Mouse (Mus musculus) midbrain, embryonic 12.5 days (tissue): ENCODE measurements around the gene Tnks2. TPM values are rescaled to one million over a fixed set of nuclear protein-coding genes. Genes with fewer than 3 reads are reported as not detected.

ENCODE experiments used
- ATAC-seq: fragments of 200-750 bp; cut with Nextera tagmentation; 2 replicates; pipeline ENCODE4 v1.8.0; 2017; ENCODE audit warnings: low read depth, moderate TSS enrichment, moderate library complexity; ENCODE audit not compliant: low FRiP score
- H3K27ac ChIP-seq: fragments of 300-500 bp; sonication (generic); replicated peaks from 2 replicates; pipeline ENCODE4 v1.5.1; 2016; ENCODE audit warnings: mild to moderate bottlenecking
- H3K27me3 ChIP-seq: fragments of 300-500 bp; sonication (generic); 2 replicates; pipeline ENCODE4 v1.6.1; 2016; ENCODE audit warnings: mild to moderate bottlenecking
- H3K36me3 ChIP-seq: fragments of 300-500 bp; sonication (generic); 2 replicates; pipeline ENCODE4 v1.6.1; 2016
- H3K4me1 ChIP-seq: fragments of 300-500 bp; sonication (generic); 2 replicates; pipeline ENCODE4 v1.6.1; 2016
- H3K4me2 ChIP-seq: fragments of 300-500 bp; sonication (generic); replicated peaks from 2 replicates; pipeline ENCODE4 v1.6.1; 2016; ENCODE audit warnings: mild to moderate bottlenecking, moderate library complexity
- H3K4me3 ChIP-seq: fragments of 300-500 bp; sonication (generic); 2 replicates; pipeline ENCODE4 v1.5.1; 2016; ENCODE audit warnings: mild to moderate bottlenecking
- H3K9ac ChIP-seq: fragments of 300-500 bp; sonication (generic); replicated peaks from 2 replicates; pipeline ENCODE4 v1.6.1; 2016; ENCODE audit warnings: mild to moderate bottlenecking, moderate library complexity
- H3K9me3 ChIP-seq: fragments of 300-500 bp; sonication (generic); 2 replicates; pipeline ENCODE4 v1.6.1; 2016; ENCODE audit warnings: mild to moderate bottlenecking
- WGBS: fragments of 180-500 bp; shearing (Covaris S2); methylation state at CpG from one replicate; pipeline ENCODE4 v1.1.7; 2016; 5-methylcytosine and 5-hydroxymethylcytosine counted together
- polyA plus RNA-seq: library from polyadenylated mRNA; unstranded; fragments of >200 nt; fragmentation: Nextera tagmentation; extraction: Ambion mirVana; gene quantifications from 2 replicates; pipeline ENCODE4 v1.2.1, GENCODE M21; 2016

The Tnks2 gene
- polyA plus RNA-seq, 1 experiment from 2014 or later = 85.6 TPM

DNA sequence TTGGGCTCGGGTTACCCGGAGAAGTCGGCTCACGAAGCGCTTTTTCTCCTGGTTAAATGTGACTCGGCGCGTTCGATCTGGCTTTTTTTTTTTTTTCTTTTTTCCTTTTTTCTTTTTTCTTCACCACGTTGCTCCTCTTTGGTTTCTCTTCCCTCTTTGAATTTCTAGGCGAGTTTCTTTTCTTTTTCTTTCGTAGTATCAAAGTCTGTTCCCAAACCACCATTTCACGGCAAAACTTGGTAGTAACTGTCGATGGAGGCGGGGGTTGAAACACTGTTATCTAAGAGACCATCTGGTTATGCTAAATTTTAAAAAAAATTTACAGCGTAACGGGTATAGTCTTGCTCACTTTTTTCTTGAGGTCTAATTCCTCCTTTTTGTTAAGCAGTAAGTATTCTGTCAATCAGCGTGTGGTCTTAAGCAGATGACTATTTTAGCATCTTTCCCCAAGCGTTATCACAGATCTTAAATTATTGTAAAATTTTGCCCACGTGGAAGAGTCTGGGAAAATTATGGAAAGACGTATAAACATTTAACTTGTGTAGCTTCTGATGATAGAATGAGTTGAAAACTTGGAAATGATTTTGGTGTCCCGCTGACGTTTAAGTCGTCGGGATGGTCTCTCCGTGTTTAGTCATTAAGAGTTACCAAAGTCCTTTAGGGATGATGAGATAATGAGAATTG, 92.7 kb downstream of the Tnks2 start:
- H3K27ac ChIP-seq = peak overlapping the region; percentile 93
- H3K4me3 ChIP-seq = peak overlapping the region; percentile 96
- no peak for ATAC-seq
- no peaks in the 10 kb centered on the region for H3K36me3 ChIP-seq
- peak overlapping the region; percentile 81 for H3K4me2 ChIP-seq
- peaks cover 17% of the 10 kb centered on the region for H3K4me1 ChIP-seq
- 3% methylated on average over 26 of the region's 26 CpGs for WGBS
- H3K27me3 ChIP-seq = no peaks in the 10 kb centered on the region
- no peaks in the 10 kb centered on the region for H3K9me3 ChIP-seq
- H3K9ac ChIP-seq = peak overlapping the region; percentile 93

DNA sequence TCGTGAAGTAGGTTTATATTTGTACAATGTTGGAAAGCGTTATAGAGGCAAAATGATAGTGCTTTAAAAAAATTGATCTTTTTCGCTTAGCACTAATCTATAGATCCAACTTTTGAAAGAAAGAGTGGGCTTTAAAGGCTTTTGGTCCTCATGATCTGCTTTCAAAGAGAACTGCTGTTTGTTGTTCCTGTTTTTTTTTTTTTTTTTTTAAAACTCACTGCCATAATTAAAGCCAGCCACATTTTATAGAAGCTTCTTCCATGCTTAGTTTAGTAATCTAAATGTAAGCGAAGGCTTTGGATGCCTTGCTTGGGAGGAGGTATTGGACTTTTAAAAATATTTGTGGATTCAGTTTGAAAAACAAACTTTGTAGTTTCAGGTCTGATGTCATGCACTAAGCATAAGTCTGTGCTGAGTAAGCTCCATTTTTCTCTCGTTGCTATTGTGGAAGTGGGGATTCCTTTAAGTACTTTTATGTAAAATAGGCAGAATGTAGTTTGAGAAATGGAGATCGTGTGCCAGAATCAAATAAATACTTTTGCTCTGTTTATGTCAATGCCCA, 93.8 kb downstream of the Tnks2 start:
- H3K27me3 ChIP-seq = no peaks in the 10 kb centered on the region
- no peak overlapping the region for H3K9ac ChIP-seq
- 86% methylated on average over 6 of the region's 6 CpGs for WGBS
- H3K4me1 ChIP-seq = peaks cover 17% of the 10 kb centered on the region
- no peaks in the 10 kb centered on the region for H3K9me3 ChIP-seq
- H3K27ac ChIP-seq = no peak overlapping the region
- no peaks in the 10 kb centered on the region for H3K36me3 ChIP-seq
- peak overlapping the region; percentile 81 for H3K4me2 ChIP-seq
- H3K4me3 ChIP-seq = no peak overlapping the region
- ATAC-seq = no peak

DNA sequence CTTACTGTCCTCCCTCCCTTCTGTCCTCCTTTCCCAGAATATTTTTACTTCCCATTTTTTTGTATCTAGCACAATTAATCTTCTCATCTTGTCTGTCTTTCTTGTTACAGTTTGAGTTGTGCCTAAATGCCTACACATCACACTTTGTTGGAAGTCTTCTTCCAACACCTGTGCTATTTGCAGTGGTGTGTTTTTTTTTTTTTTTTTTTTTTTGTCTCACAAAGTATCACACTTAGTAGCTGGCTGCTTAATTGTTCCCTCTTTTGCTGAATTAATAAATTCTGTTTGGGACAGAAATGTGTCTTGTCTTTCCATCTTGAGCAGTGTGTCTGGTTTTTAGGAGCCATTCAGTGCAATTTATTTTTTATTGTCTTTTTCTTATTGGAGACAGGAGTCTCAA, 95.8 kb downstream of the Tnks2 start:
- Histone ChIP-seq H3K4me1 (peaks cover 16% of the 10 kb centered on the region), H3K36me3 (no peaks in the 10 kb centered on the region), H3K9ac (no peak overlapping the region), H3K4me3 (no peak overlapping the region), H3K9me3 (no peaks in the 10 kb centered on the region), H3K4me2 (no peak overlapping the region), H3K27ac (no peak overlapping the region), H3K27me3 (no peaks in the 10 kb centered on the region)
- no peak for ATAC-seq

DNA sequence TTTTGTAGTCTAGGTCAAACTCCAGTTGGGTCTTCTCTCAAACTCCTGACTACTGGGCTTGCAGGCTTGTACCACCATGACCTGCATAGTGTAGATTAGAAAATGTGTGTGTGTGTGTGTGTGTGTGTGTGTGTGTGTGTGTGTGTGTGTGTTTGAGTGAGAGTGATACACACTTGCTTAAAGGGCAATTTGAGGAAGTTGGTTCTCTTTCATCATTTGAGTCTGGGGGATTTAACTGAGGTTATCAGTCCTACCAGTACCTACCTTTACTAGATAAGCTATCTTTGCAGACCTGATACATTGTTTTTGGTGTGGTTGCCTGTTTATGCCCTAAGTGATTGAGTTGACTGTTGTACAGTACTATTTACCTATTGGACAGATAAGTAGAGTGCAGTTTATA, 98.1 kb downstream of the Tnks2 start:
- no peaks in the 10 kb centered on the region for H3K9me3 ChIP-seq
- no peaks in the 10 kb centered on the region for H3K27me3 ChIP-seq
- H3K4me1 ChIP-seq = peaks cover 9% of the 10 kb centered on the region
- H3K27ac ChIP-seq = no peak overlapping the region
- no peak for ATAC-seq
- H3K4me3 ChIP-seq = no peak overlapping the region
- no peak overlapping the region for H3K9ac ChIP-seq
- no peaks in the 10 kb centered on the region for H3K36me3 ChIP-seq
- no peak overlapping the region for H3K4me2 ChIP-seq

DNA sequence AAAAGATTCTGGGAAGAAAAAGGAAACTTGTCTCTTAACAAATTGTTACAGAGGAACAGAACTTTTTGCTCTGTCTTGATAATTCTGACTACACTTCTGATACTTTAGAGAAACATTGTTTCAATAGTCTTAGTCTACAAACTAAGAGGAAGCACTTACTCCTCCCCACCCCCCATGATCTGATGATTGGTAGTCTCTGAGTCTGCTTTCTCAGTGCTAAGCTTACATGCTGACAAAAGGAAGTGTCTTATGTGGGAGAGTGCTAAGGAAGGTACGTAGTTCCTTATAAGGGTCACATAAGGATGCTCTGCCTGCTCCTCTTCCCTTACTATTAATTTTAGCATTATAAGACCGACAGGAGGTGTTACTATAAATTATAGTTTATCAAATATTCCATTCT, 98.6 kb downstream of the Tnks2 start:
- H3K36me3 ChIP-seq = no peaks in the 10 kb centered on the region
- H3K9me3 ChIP-seq = no peaks in the 10 kb centered on the region
- WGBS = 89% methylated on average over 2 of the region's 2 CpGs
- H3K27me3 ChIP-seq = no peaks in the 10 kb centered on the region
- H3K4me2 ChIP-seq = no peak overlapping the region
- peaks cover 4% of the 10 kb centered on the region for H3K4me1 ChIP-seq
- no peak overlapping the region for H3K9ac ChIP-seq
- no peak for ATAC-seq
- H3K27ac ChIP-seq = no peak overlapping the region
- no peak overlapping the region for H3K4me3 ChIP-seq

DNA sequence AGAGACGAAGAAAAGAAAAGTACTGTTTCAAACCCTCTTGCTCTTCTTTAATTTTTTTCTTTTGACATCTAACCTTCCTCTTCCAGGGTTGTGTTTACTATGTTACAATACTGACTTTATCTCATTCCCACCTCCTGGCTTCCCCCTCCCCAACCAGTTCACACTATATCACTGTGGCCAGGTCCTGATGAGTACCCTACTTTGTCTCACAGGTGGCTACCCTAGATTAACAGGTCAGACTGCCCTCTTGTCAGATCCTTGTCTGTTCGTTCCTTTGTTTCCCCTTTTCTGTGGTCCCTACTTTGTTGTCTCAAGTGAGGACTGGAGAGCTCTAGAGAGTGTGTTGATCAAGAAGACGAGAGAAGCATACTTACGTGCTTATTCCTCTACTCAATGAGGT, 102.3 kb downstream of the Tnks2 start:
- no peak overlapping the region for H3K9ac ChIP-seq
- no peaks in the 10 kb centered on the region for H3K9me3 ChIP-seq
- WGBS = 90% methylated on average over 4 of the region's 4 CpGs
- ATAC-seq = no peak
- no peak overlapping the region for H3K27ac ChIP-seq
- H3K4me2 ChIP-seq = no peak overlapping the region
- H3K27me3 ChIP-seq = no peaks in the 10 kb centered on the region
- H3K4me1 ChIP-seq = no peaks in the 10 kb centered on the region
- no peak overlapping the region for H3K4me3 ChIP-seq
- H3K36me3 ChIP-seq = no peaks in the 10 kb centered on the region

DNA sequence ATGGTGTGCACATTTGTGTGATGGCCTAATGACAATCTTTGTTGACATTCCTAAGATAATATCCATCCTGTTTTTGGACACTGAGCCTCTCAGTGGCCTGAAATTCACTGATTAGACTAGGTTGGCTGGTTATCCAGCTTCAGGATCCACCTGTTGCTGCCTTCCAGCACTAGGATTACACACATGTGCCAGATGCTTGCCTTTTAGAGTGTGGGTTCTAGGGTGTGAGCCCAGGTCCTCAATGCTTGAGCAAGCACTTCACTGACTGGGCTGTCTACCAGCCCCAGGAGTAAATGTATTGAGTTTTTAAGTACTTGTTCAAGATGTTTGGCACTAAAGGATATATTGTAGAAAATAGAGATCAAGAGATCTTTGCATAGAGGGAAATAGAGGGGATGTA, 104.0 kb downstream of the Tnks2 start:
- Histone ChIP-seq H3K36me3 (no peaks in the 10 kb centered on the region), H3K27me3 (no peaks in the 10 kb centered on the region), H3K4me1 (no peaks in the 10 kb centered on the region), H3K27ac (no peak overlapping the region), H3K9me3 (no peaks in the 10 kb centered on the region), H3K4me2 (no peak overlapping the region), H3K4me3 (no peak overlapping the region), H3K9ac (no peak overlapping the region)
- no peak for ATAC-seq

DNA sequence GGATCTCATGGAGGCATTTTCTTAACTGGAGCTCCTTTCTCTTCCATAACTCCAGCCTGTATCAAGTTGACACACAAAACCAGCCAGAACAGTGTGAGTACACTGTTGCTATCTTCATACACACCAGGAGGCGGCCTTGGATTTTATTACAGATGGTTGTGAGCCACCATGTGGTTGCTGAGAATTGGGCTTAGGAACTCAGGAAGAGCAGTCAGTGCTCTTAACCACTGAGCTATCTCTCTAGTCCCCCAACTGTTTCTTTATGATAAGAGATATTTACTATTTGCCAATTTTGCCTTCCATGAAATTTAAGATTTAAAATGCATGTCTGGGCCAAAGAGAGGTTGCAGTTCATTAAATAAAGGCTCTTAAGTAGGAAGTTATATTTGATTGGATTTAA, 106.0 kb downstream of the Tnks2 start:
- no peak for ATAC-seq
- no peaks in the 10 kb centered on the region for H3K9me3 ChIP-seq
- H3K9ac ChIP-seq = no peak overlapping the region
- no peak overlapping the region for H3K4me2 ChIP-seq
- no peaks in the 10 kb centered on the region for H3K4me1 ChIP-seq
- no peaks in the 10 kb centered on the region for H3K27me3 ChIP-seq
- 97% methylated on average over 1 of the region's 1 CpGs for WGBS
- no peaks in the 10 kb centered on the region for H3K36me3 ChIP-seq
- H3K4me3 ChIP-seq = no peak overlapping the region
- no peak overlapping the region for H3K27ac ChIP-seq

Other genes starting within 250 kb of the Tnks2 start
- gene Ppp1r3c, start 97.6 kb upstream of the Tnks2 start, polyA plus RNA-seq = 2.0 and 2.4 TPM in 2 replicates
- 51.7 and 54.4 TPM in 2 replicates for gene Fgfbp3, start 85.4 kb downstream of the Tnks2 start, polyA plus RNA-seq
- 20.3 and 21.0 TPM in 2 replicates for gene Btaf1, start 91.8 kb downstream of the Tnks2 start, polyA plus RNA-seq